Mouse (Mus musculus) forebrain, postnatal 0 days (tissue): ENCODE results near the gene Xpo4. TPM values are rescaled to one million over a fixed set of nuclear protein-coding genes. Genes with fewer than 3 reads are reported as not detected.

ENCODE experiments used
- ATAC-seq: fragments of 200-750 bp; cut with Nextera tagmentation; 2 replicates; pipeline ENCODE4 v1.8.0; 2017; ENCODE audit warnings: mild to moderate bottlenecking, moderate library complexity
- DNase-seq: peaks from one replicate; pipeline ENCODE4 v3.0.0-alpha.2; 2015
- H3K27ac ChIP-seq: fragments of 300-500 bp; sonication (generic); 2 replicates; pipeline ENCODE4 v1.5.1; 2014; ENCODE audit warnings: low read depth, mild to moderate bottlenecking, antibody characterized with exemption, low read length, moderate library complexity, mixed read lengths
- H3K27me3 ChIP-seq: fragments of 300-500 bp; sonication (generic); 2 replicates; pipeline ENCODE4 v1.6.1; 2014; ENCODE audit warnings: mild to moderate bottlenecking, low read length, mixed read lengths; ENCODE audit not compliant: insufficient read depth
- H3K36me3 ChIP-seq: fragments of 300-500 bp; sonication (generic); 2 replicates; pipeline ENCODE4 v1.6.1; 2014; ENCODE audit warnings: mild to moderate bottlenecking, moderate library complexity; ENCODE audit not compliant: insufficient read depth
- H3K4me1 ChIP-seq: fragments of 300-500 bp; sonication (generic); 2 replicates; pipeline ENCODE4 v1.6.1; 2014; ENCODE audit warnings: antibody characterized with exemption; ENCODE audit not compliant: insufficient read depth
- H3K4me2 ChIP-seq: fragments of 300-500 bp; sonication (generic); 2 replicates; pipeline ENCODE4 v1.6.1; 2014; ENCODE audit warnings: low read depth, mild to moderate bottlenecking, moderate library complexity
- H3K4me3 ChIP-seq: fragments of 300-500 bp; sonication (generic); 2 replicates; pipeline ENCODE4 v1.5.1; 2014; ENCODE audit warnings: low read depth, low read length, mixed read lengths
- H3K9ac ChIP-seq: fragments of 300-500 bp; sonication (generic); 2 replicates; pipeline ENCODE4 v1.6.1; 2014; ENCODE audit warnings: mild to moderate bottlenecking
- H3K9me3 ChIP-seq: fragments of 300-500 bp; sonication (generic); 2 replicates; pipeline ENCODE4 v1.6.1; 2016; ENCODE audit warnings: low read length
- CTCF ChIP-seq: sonication (generic); IDR thresholded peaks from 2 replicates; pipeline ENCODE4 v1.5.1; 2016; ENCODE audit warnings: antibody characterized with exemption, control low read depth, low read depth
- WGBS: fragments of 180-500 bp; shearing (Covaris S2); extraction: QIAGEN DNeasy Blood & Tissue Kit; methylation state at CpG from one replicate; pipeline ENCODE4 v1.1.7; 2014; 5-methylcytosine and 5-hydroxymethylcytosine counted together
- polyA plus RNA-seq: library from polyadenylated mRNA; unstranded; fragments of >200 nt; fragmentation: Nextera tagmentation; extraction: Ambion mirVana; gene quantifications from 2 replicates; pipeline ENCODE4 v1.2.1, GENCODE M21; 2015
- total RNA-seq: library from RNA; depleted of rRNA; stranded (reverse); fragments of >200 nt; gene quantifications from 2 replicates; pipeline ENCODE4 v1.2.3, GENCODE M21; 2014

Gene Xpo4
- total and polyA plus RNA-seq, 2 experiments from 2014 or later, result 8.5 to 18.9 TPM

- Histone ChIP-seq H3K4me1 (no peaks in the 10 kb centered on the region), H3K36me3 (no peaks in the 10 kb centered on the region), H3K27me3 (no peaks in the 10 kb centered on the region), H3K27ac (no peak overlapping the region), H3K9ac (no peak overlapping the region), H3K4me3 (no peak overlapping the region), H3K9me3 (no peaks in the 10 kb centered on the region), H3K4me2 (no peak overlapping the region)
- no peak for TF ChIP-seq CTCF
- ATAC-seq (no peak), DNase-seq (no peak)
- 57% methylated on average over 6 of the region's 6 CpGs for WGBS
These were observed 49.4 kb downstream of the Xpo4 start for GRCm38 (mm10) chr14:57615828-57616227.

- Histone ChIP-seq H3K9ac (no peak overlapping the region), H3K4me3 (no peak overlapping the region), H3K4me2 (no peak overlapping the region), H3K9me3 (no peaks in the 10 kb centered on the region), H3K27me3 (no peaks in the 10 kb centered on the region), H3K27ac (no peak overlapping the region), H3K4me1 (0 out of 2 replicates have a peak, but pooled peaks cover 5% of the 10 kb centered on the region), H3K36me3 (no peaks in the 10 kb centered on the region)
- DNase-seq (no peak), ATAC-seq (no peak)
- no peak for TF ChIP-seq CTCF
- WGBS, result 43% methylated on average over 2 of the region's 2 CpGs
These were observed 54.2 kb downstream of the Xpo4 start for GRCm38 (mm10) chr14:57611034-57611433.

- H3K4me3 ChIP-seq, result no peak overlapping the region
- no peaks in the 10 kb centered on the region for H3K9me3 ChIP-seq
- 45% methylated on average over 4 of the region's 4 CpGs for WGBS
- DNase-seq (peak; percentile 35), ATAC-seq (peak; percentile 38)
- H3K4me1 ChIP-seq, result 0 out of 2 replicates have a peak, but pooled peaks cover 5% of the 10 kb centered on the region
- TF ChIP-seq CTCF, result no peak
- H3K27me3 ChIP-seq, result no peaks in the 10 kb centered on the region
- no peak overlapping the region for H3K27ac ChIP-seq
- no peaks in the 10 kb centered on the region for H3K36me3 ChIP-seq
- H3K9ac ChIP-seq, result no peak overlapping the region
- H3K4me2 ChIP-seq, result no peak overlapping the region
These were observed 55.4 kb downstream of the Xpo4 start for GRCm38 (mm10) chr14:57609816-57610329.

GRCm38 (mm10) chr14:57607500-57607899 lies 57.7 kb downstream of the Xpo4 start:
- H3K9me3 ChIP-seq, result no peaks in the 10 kb centered on the region
- WGBS, result 12% methylated on average over 1 of the region's 1 CpGs
- ATAC-seq (peak; percentile 76), DNase-seq (peak; percentile 81)
- no peak overlapping the region for H3K4me2 ChIP-seq
- TF ChIP-seq CTCF, result no peak
- H3K4me1 ChIP-seq, result 0 out of 2 replicates have a peak, but pooled peaks cover 5% of the 10 kb centered on the region
- no peak overlapping the region for H3K27ac ChIP-seq
- no peak overlapping the region for H3K9ac ChIP-seq
- H3K4me3 ChIP-seq, result no peak overlapping the region
- H3K27me3 ChIP-seq, result no peaks in the 10 kb centered on the region
- H3K36me3 ChIP-seq, result peaks cover 7% of the 10 kb centered on the region; the same call in 1 of the 2 replicates

- Histone ChIP-seq H3K9ac (no peak overlapping the region), H3K27ac (no peak overlapping the region), H3K36me3 (peaks cover 13% of the 10 kb centered on the region; the same call in 1 of the 2 replicates), H3K27me3 (no peaks in the 10 kb centered on the region), H3K4me2 (no peak overlapping the region), H3K9me3 (no peaks in the 10 kb centered on the region), H3K4me3 (no peak overlapping the region), H3K4me1 (0 out of 2 replicates have a peak, but pooled peaks cover 5% of the 10 kb centered on the region)
- ATAC-seq (peak; percentile 53), DNase-seq (peak; percentile 17)
- TF ChIP-seq CTCF, result no peak
- WGBS, result 41% methylated on average over 8 of the region's 8 CpGs
These were observed 58.4 kb downstream of the Xpo4 start for GRCm38 (mm10) chr14:57606663-57607365.

- H3K36me3 ChIP-seq, result peaks cover 51% of the 10 kb centered on the region
- no peak for ATAC-seq
These were observed 72.0 kb downstream of the Xpo4 start for GRCm38 (mm10) chr14:57593279-57593678.

GRCm38 (mm10) chr14:57591830-57592229 lies 73.4 kb downstream of the Xpo4 start:
- Histone ChIP-seq H3K4me2 (no peak overlapping the region), H3K36me3 (peaks cover 54% of the 10 kb centered on the region), H3K27ac (no peak overlapping the region), H3K9ac (no peak overlapping the region), H3K27me3 (no peaks in the 10 kb centered on the region), H3K4me1 (no peaks in the 10 kb centered on the region), H3K4me3 (no peak overlapping the region), H3K9me3 (no peaks in the 10 kb centered on the region)
- no peak for TF ChIP-seq CTCF
- ATAC-seq (no peak), DNase-seq (no peak)
- WGBS, result 96% methylated on average over 3 of the region's 3 CpGs

More at GRCm38 (mm10) chr14:57593279-57593678, 72.0 kb downstream of the Xpo4 start:
- Histone ChIP-seq H3K4me3 (no peak overlapping the region), H3K27me3 (no peaks in the 10 kb centered on the region), H3K9ac (no peak overlapping the region), H3K4me2 (no peak overlapping the region), H3K9me3 (no peaks in the 10 kb centered on the region), H3K4me1 (no peaks in the 10 kb centered on the region), H3K27ac (no peak overlapping the region)
- no peak for DNase-seq
- WGBS, result 95% methylated on average over 5 of the region's 5 CpGs
- no peak for TF ChIP-seq CTCF
